Mouse (Mus musculus): ENCODE measurements around the gene Ctdsp1. TPM values are rescaled to one million over a fixed set of nuclear protein-coding genes. Genes with fewer than 3 reads are reported as not detected.

Gene Ctdsp1
- polyA plus RNA-seq, 1 experiment from 2014 or later = 72.3 TPM

GRCm38 (mm10) chr1:74404206-74404605 is 12.9 kb downstream of the Ctdsp1 start:
- no peaks in the 10 kb centered on the region for H3K27me3 ChIP-seq (replicated peaks; ENCODE audit: control insufficient read depth, insufficient read depth, low read length)
- H3K9me3 ChIP-seq (ENCODE audit: control insufficient read depth, low read length) = no peaks in the 10 kb centered on the region
- 79% methylated on average over 4 of the region's 4 CpGs for WGBS
- 0 out of 2 replicates have a peak, but pooled peaks cover 3% of the 10 kb centered on the region for H3K4me1 ChIP-seq (ENCODE audit: control insufficient read depth, insufficient read depth, low read length)
- no peak overlapping the region for H3K4me2 ChIP-seq (ENCODE audit: low read depth, low read length)
- H3K4me3 ChIP-seq (ENCODE audit: low read length) = no peak overlapping the region
- no peak for ATAC-seq
- H3K27ac ChIP-seq (ENCODE audit: low read length) = no peak overlapping the region
- no peaks in the 10 kb centered on the region for H3K36me3 ChIP-seq (ENCODE audit: control insufficient read depth, insufficient read depth, low read length)
- no peak overlapping the region for H3K9ac ChIP-seq (ENCODE audit: low read depth, low read length)

GRCm38 (mm10) chr1:74408589-74409504 is 17.5 kb downstream of the Ctdsp1 start, which contains the start of gene Vil1:
TSS of gene Vil1 (plus strand) at chr1:74409376.
- Histone ChIP-seq H3K9ac (ENCODE audit: low read depth, low read length) (peak within 1 kb of the TSS; percentile 66), H3K4me1 (ENCODE audit: control insufficient read depth, insufficient read depth, low read length) (peaks cover 13% of the 10 kb centered on the region; the same call in 1 of the 2 replicates), H3K9me3 (ENCODE audit: control insufficient read depth, low read length) (no peaks in the 10 kb centered on the region), H3K27me3 (replicated peaks; ENCODE audit: control insufficient read depth, insufficient read depth, low read length) (no peaks in the 10 kb centered on the region), H3K4me2 (ENCODE audit: low read depth, low read length) (peak within 1 kb of the TSS; percentile 51), H3K27ac (ENCODE audit: low read length) (peak within 1 kb of the TSS; percentile 97), H3K36me3 (ENCODE audit: control insufficient read depth, insufficient read depth, low read length) (no peaks in the 10 kb centered on the region), H3K4me3 (ENCODE audit: low read length) (peak within 1 kb of the TSS; percentile 47)
- ATAC-seq = peak; percentile 91
- WGBS = 33% methylated on average over 15 of the region's 15 CpGs

GRCm38 (mm10) chr1:74411753-74412325 is 20.5 kb downstream of the Ctdsp1 start:
- Histone ChIP-seq H3K4me2 (ENCODE audit: low read depth, low read length) (peak overlapping the region; percentile 51), H3K27me3 (replicated peaks; ENCODE audit: control insufficient read depth, insufficient read depth, low read length) (no peaks in the 10 kb centered on the region), H3K27ac (ENCODE audit: low read length) (peak overlapping the region; percentile 68), H3K9me3 (ENCODE audit: control insufficient read depth, low read length) (no peaks in the 10 kb centered on the region), H3K4me1 (ENCODE audit: control insufficient read depth, insufficient read depth, low read length) (peaks cover 24% of the 10 kb centered on the region), H3K4me3 (ENCODE audit: low read length) (peak overlapping the region; percentile 47), H3K9ac (ENCODE audit: low read depth, low read length) (0 out of 2 replicates have a peak overlapping the region, but pooled peaks have one; percentile 24), H3K36me3 (ENCODE audit: control insufficient read depth, insufficient read depth, low read length) (no peaks in the 10 kb centered on the region)
- ATAC-seq = 0 out of 2 replicates have a peak, but pooled peaks have one; percentile 3
- WGBS = 44% methylated on average over 2 of the region's 2 CpGs

- Histone ChIP-seq H3K36me3 (ENCODE audit: control insufficient read depth, insufficient read depth, low read length) (no peaks in the 10 kb centered on the region), H3K27me3 (replicated peaks; ENCODE audit: control insufficient read depth, insufficient read depth, low read length) (no peaks in the 10 kb centered on the region), H3K27ac (ENCODE audit: low read length) (no peak overlapping the region), H3K4me2 (ENCODE audit: low read depth, low read length) (peak overlapping the region; percentile 51), H3K9me3 (ENCODE audit: control insufficient read depth, low read length) (no peaks in the 10 kb centered on the region), H3K9ac (ENCODE audit: low read depth, low read length) (peak overlapping the region; percentile 24; the same call in 1 of the 2 replicates), H3K4me1 (ENCODE audit: control insufficient read depth, insufficient read depth, low read length) (peaks cover 21% of the 10 kb centered on the region), H3K4me3 (ENCODE audit: low read length) (peak overlapping the region; percentile 47; the same call in 1 of the 2 replicates)
- WGBS = 72% methylated on average over 8 of the region's 8 CpGs
- no peak for ATAC-seq
Observed at GRCm38 (mm10) chr1:74412711-74413110, 21.4 kb downstream of the Ctdsp1 start.

GRCm38 (mm10) chr1:74415143-74415542 is 23.8 kb downstream of the Ctdsp1 start:
- WGBS = 46% methylated on average over 4 of the region's 4 CpGs
- Histone ChIP-seq H3K9me3 (ENCODE audit: control insufficient read depth, low read length) (no peaks in the 10 kb centered on the region), H3K4me2 (ENCODE audit: low read depth, low read length) (no peak overlapping the region), H3K4me3 (ENCODE audit: low read length) (no peak overlapping the region), H3K27ac (ENCODE audit: low read length) (no peak overlapping the region), H3K36me3 (ENCODE audit: control insufficient read depth, insufficient read depth, low read length) (no peaks in the 10 kb centered on the region), H3K27me3 (replicated peaks; ENCODE audit: control insufficient read depth, insufficient read depth, low read length) (no peaks in the 10 kb centered on the region), H3K4me1 (ENCODE audit: control insufficient read depth, insufficient read depth, low read length) (peaks cover 21% of the 10 kb centered on the region), H3K9ac (ENCODE audit: low read depth, low read length) (no peak overlapping the region)
- peak; percentile 58 for ATAC-seq

- peak; percentile 57 for ATAC-seq
- no peak overlapping the region for H3K27ac ChIP-seq (ENCODE audit: low read length)
Observed at GRCm38 (mm10) chr1:74418747-74419439, 27.6 kb downstream of the Ctdsp1 start.

GRCm38 (mm10) chr1:74419440-74419794 is 28.1 kb downstream of the Ctdsp1 start:
- no peaks in the 10 kb centered on the region for H3K27me3 ChIP-seq (replicated peaks; ENCODE audit: control insufficient read depth, insufficient read depth, low read length)
- H3K4me3 ChIP-seq (ENCODE audit: low read length) = no peak overlapping the region
- H3K9ac ChIP-seq (ENCODE audit: low read depth, low read length) = no peak overlapping the region
- H3K27ac ChIP-seq (ENCODE audit: low read length) = no peak overlapping the region
- WGBS = 60% methylated on average over 9 of the region's 9 CpGs
- no peak overlapping the region for H3K4me2 ChIP-seq (ENCODE audit: low read depth, low read length)
- 0 out of 2 replicates have a peak, but pooled peaks cover 4% of the 10 kb centered on the region for H3K36me3 ChIP-seq (ENCODE audit: control insufficient read depth, insufficient read depth, low read length)
- peaks cover 6% of the 10 kb centered on the region for H3K4me1 ChIP-seq (ENCODE audit: control insufficient read depth, insufficient read depth, low read length)
- no peaks in the 10 kb centered on the region for H3K9me3 ChIP-seq (ENCODE audit: control insufficient read depth, low read length)
- ATAC-seq = no peak

More at GRCm38 (mm10) chr1:74418747-74419439, 27.6 kb downstream of the Ctdsp1 start:
- Histone ChIP-seq H3K9me3 (ENCODE audit: control insufficient read depth, low read length) (no peaks in the 10 kb centered on the region), H3K27me3 (replicated peaks; ENCODE audit: control insufficient read depth, insufficient read depth, low read length) (no peaks in the 10 kb centered on the region), H3K9ac (ENCODE audit: low read depth, low read length) (no peak overlapping the region), H3K36me3 (ENCODE audit: control insufficient read depth, insufficient read depth, low read length) (0 out of 2 replicates have a peak, but pooled peaks cover 4% of the 10 kb centered on the region), H3K4me1 (ENCODE audit: control insufficient read depth, insufficient read depth, low read length) (peaks cover 11% of the 10 kb centered on the region), H3K4me3 (ENCODE audit: low read length) (no peak overlapping the region), H3K4me2 (ENCODE audit: low read depth, low read length) (no peak overlapping the region)
- 71% methylated on average over 17 of the region's 17 CpGs for WGBS

GRCm38 (mm10) chr1:74423147-74423546 is 31.8 kb downstream of the Ctdsp1 start:
- Histone ChIP-seq H3K4me2 (ENCODE audit: low read depth, low read length) (no peak overlapping the region), H3K9me3 (ENCODE audit: control insufficient read depth, low read length) (no peaks in the 10 kb centered on the region), H3K27ac (ENCODE audit: low read length) (no peak overlapping the region), H3K4me3 (ENCODE audit: low read length) (no peak overlapping the region), H3K27me3 (replicated peaks; ENCODE audit: control insufficient read depth, insufficient read depth, low read length) (no peaks in the 10 kb centered on the region), H3K36me3 (ENCODE audit: control insufficient read depth, insufficient read depth, low read length) (0 out of 2 replicates have a peak, but pooled peaks cover 9% of the 10 kb centered on the region), H3K9ac (ENCODE audit: low read depth, low read length) (no peak overlapping the region), H3K4me1 (ENCODE audit: control insufficient read depth, insufficient read depth, low read length) (no peaks in the 10 kb centered on the region; the same call in 1 of the 2 replicates)
- no peak for ATAC-seq
- WGBS = 40% methylated on average over 8 of the region's 8 CpGs

- H3K4me2 ChIP-seq (ENCODE audit: low read depth, low read length) = no peak overlapping the region
- 52% methylated on average over 7 of the region's 7 CpGs for WGBS
Observed at GRCm38 (mm10) chr1:74425845-74426244, 34.5 kb downstream of the Ctdsp1 start.

More at GRCm38 (mm10) chr1:74425845-74426244, 34.5 kb downstream of the Ctdsp1 start:
- Histone ChIP-seq H3K4me3 (ENCODE audit: low read length) (no peak overlapping the region), H3K27ac (ENCODE audit: low read length) (peak overlapping the region; percentile 24; the same call in 1 of the 2 replicates), H3K4me1 (ENCODE audit: control insufficient read depth, insufficient read depth, low read length) (no peaks in the 10 kb centered on the region), H3K27me3 (replicated peaks; ENCODE audit: control insufficient read depth, insufficient read depth, low read length) (no peaks in the 10 kb centered on the region), H3K9me3 (ENCODE audit: control insufficient read depth, low read length) (no peaks in the 10 kb centered on the region), H3K36me3 (ENCODE audit: control insufficient read depth, insufficient read depth, low read length) (peaks cover 9% of the 10 kb centered on the region; the same call in 1 of the 2 replicates), H3K9ac (ENCODE audit: low read depth, low read length) (no peak overlapping the region)
- ATAC-seq = no peak
